Mouse (Mus musculus) MN1 (cell line): ENCODE results near the gene Wfdc13.

Source experiments
- DNase-seq: peaks from one replicate; pipeline ENCODE4 v3.0.0-alpha.2; 2016; ENCODE audit warnings: low spot score

Gene Wfdc13

DNA sequence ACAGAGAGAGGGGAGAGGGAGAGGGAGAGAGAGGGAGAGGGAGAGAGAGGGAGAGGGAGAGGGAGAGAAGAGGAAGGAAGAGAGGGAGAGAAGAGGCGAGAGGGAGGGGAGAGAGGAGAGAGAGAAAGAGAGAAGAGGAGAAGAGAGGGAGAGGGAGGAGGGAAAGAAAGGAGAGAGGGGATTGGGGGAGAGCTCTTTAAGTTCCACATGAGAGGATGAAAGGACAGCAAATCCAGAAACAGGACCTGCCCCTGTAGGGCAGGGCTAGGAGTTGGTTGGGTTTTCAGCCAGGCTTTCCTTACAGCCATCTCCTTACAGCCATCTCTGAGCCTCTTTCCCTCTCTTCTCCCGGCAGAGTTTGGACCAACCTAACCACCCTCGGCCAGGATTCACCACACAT lies at the start of gene Wfdc13:
Wfdc13 (plus strand) TSS at position 301 of the 400 bp plus-strand sequence.
- no peak for DNase-seq

DNA sequence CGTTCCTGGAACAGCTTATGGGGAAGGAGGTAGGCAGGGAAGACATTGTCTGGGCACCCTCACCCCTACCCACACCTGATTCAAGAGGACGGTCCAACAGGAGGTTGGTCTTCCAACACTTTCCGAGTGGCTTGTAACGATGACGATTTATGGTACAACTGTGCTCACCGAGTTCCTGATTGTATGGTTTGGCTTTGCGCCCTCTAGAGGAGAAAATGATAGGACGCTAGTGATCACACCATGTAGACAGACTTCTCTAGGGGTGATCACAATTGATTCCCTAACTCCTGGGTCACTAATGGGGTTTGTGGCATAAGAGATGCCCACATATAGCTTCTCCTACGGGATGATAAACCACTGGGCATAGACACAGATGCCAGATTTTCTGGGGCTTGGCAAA lies 49.6 kb upstream of the Wfdc13 start:
- no peak for DNase-seq

DNA sequence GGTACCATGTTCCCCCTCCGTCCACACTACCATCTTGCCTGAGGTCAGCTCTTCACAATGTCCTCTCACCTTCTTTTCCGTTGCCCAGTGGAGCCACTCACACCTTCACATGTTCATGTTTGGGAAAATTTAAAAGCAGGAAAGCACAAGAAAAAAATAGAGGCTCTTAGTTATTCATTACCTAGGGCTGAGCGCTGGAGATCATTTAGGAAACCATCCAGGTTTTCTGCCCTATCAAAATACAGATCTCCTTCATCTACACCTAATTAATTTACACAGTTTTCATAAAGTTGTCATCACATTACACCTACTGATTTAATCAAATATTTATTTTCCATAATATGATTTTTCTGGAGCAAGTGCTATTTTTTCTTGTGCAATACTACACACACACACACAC lies 46.2 kb upstream of the Wfdc13 start, which contains the start of gene Wfdc16:
Wfdc16 (minus strand) TSS at position 101 of the 400 bp plus-strand sequence.
- DNase-seq, result no peak

DNA sequence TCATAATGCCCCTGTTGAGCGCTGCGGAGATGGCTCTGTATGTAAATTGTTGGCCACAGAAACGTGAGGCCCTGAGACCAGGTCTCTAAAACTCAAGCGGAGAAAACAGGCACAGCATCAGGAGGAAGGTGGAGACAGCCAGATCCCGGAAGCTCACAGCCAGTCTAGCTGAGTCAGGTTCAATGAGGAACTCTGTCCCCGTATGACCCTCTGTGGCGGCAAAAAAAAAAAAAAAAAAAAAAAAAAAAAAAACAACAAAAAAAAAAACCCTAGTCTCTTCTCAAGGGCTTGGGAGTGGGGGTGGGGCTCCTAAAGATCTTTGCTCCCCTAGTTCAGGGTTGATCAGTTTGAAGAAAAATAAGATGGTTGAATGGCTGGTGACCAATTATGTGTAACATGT lies 43.8 kb upstream of the Wfdc13 start:
- DNase-seq, result no peak

DNA sequence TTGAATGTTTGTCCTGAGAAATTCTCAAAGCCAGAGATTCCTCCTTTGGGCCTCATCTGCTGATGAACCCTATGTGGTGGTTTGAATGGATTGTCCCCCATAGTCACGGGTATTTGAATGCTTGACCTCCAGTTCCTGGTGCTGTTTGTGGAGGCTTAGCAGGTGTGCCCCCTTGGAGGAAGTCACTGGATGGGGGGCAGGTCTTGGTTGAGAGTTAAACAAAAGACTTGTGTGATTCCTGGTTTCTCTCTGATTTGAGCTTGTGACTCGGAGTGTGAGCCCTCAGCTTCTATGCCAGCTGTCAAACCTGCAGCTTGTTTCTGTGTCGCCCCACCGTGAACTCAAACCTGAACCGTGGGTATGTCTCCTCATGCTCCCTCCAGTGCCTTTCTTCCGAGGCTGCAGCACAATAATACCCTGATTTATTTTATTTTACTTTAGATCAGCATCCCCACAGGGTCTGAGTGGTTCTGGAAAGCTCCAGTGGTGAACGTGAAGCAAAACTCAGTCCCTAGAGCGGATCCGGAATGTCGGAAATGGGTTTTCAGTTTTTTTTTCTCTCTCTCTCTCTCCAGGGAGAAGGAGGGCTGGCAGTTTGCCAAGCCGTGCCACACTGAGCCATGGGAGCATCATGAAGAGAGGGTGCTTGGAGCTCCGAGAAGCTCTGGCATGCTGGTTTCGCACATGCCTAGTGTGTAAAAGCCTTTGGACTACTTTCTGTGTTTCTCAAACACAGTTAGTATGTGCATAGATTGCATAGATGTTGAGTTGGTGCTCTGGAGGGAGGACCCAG lies 42.8 kb upstream of the Wfdc13 start:
- DNase-seq, result no peak

DNA sequence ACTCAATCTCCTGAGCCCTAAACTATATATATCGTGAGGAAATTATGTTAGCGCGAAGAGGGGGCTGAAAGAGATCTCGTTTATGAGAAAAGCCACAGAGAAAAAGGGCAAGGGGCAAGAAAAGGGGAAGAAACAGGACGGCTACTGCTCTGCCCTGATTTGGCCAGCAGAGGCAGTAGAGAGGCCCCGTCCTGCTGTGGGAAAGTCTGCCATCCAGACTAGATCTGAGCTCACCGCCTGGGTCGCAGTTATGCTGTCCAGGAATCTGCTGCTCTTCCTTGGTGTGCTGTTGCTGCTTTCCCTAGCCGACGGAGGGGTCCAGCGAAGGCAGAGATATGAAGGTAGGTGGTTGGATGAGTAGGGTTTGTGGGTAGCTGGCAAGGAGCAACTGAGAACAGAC lies 29.0 kb upstream of the Wfdc13 start, which contains the start of gene Wfdc10:
Wfdc10 (plus strand) TSS at position 189 of the 400 bp plus-strand sequence.
- no peak for DNase-seq

DNA sequence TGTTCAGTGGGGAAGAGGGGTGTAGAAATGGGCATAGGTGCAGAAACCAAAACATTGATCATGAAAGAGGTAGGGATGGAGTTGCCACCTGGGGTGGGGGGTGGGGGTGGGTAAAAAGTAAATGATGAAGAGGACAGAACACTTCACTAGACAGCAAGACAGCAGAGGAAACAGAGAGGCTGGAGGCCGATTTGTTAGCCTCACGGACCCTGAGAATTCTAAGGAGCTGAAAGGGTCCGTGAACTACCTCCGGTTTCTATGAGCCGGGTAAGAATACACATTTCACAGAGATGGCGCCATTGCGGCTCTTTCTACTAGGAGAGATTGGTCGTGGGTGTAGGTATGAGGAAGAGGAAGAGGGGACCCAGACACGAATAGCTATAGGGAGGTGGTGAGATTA lies 28.4 kb upstream of the Wfdc13 start, which contains the start of gene Wfdc9:
Wfdc9 (minus strand) TSS at position 101 of the 400 bp plus-strand sequence.
- DNase-seq, result no peak

DNA sequence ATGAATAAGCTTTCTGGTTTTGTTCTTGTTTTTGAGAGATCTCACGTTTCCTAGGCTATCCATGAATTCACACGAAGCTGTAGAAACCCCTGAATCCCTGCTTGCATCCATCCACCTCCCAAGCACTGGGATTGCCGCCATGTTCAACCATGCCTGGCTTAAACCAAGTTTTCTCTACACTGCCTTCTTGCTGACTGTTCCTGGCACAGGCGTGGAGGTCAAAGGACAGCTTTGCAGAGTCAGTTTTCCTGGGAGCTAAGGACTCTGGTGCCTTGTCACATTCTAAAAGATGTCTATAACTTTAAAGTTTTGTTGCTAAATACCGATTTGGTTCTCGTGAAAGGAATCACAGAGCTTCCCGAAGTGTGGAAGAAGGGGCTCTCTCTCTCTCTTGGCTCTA lies 20.1 kb upstream of the Wfdc13 start:
- no peak for DNase-seq

DNA sequence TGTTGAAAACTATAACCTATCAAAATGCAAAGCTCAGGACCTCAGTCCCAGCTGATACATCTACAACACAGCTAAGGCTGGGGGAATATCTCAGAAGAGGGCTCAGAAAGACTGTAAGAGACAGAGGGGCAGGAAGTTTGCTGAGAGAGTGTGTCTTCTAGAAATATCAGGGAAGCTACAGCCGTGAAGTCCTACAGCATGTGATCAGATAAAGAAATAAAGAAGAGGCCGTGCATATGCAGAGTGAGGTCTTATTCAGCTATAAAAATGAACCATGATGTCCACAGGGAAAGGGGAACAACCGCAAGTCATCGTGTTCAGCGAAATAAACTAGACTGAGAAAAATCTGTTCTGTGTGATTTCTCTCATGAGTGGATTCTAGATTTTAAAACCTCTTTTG lies 14.6 kb upstream of the Wfdc13 start:
- DNase-seq, result no peak

DNA sequence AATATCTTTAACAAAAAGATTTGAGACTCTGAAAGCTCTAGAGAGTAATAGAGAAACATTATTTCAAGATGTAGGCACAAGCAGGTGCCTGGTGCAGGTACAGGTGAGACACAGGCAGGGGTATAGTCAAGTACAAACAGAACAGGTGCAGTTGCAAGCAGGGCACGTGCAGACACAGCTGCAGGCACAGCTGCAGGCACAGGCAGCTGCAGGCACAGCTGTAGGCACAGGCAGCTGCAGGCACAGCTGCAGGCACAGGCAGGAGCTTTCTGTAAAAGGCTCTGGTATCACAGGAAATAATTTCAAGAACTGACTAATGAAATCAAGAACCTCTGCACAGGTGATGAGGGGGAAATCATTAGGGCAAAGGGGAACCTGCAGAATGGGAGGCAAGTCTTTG lies 14.0 kb upstream of the Wfdc13 start:
- DNase-seq, result no peak

DNA sequence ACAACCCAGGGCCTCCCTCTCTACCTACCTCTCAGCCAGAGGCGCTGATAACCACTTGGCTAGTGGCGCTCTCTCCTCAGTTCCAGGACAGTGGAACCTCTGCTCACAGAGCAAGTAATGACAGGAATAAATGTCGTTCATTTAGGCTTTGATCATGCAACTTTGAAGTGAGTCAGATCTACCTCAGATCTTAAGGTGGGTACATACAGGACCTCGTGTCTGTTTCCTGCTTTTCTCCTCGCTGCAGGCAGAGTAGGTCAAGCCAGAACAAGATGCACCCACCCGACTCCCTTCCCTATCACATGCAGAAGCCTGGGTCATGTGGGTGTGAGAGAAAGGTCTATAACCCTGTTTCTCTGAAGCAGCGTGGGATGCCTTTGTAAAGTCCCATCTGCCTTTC lies 10.9 kb upstream of the Wfdc13 start, which contains the start of gene Wfdc11:
Wfdc11 (minus strand) TSS at position 101 of the 400 bp plus-strand sequence.
- no peak for DNase-seq

DNA sequence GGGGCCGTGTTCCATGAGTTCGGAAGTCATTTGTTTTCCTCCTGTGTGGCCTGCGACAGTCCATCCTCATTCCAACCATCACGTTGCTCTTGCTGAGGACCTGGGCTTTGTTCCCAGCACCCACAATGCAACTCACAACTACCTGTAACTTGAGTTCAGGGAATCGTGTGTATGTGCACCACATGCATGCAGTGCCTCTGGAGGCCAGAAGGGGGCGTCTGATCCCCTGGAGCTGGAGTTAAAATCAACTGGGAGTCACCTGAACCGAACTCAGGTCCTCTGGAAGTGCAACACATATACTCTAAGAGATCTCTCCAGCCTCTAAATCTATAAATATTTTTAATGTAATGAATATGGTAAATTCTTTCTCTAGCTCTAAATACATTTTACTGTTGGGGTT lies 8.8 kb upstream of the Wfdc13 start:
- no peak for DNase-seq

DNA sequence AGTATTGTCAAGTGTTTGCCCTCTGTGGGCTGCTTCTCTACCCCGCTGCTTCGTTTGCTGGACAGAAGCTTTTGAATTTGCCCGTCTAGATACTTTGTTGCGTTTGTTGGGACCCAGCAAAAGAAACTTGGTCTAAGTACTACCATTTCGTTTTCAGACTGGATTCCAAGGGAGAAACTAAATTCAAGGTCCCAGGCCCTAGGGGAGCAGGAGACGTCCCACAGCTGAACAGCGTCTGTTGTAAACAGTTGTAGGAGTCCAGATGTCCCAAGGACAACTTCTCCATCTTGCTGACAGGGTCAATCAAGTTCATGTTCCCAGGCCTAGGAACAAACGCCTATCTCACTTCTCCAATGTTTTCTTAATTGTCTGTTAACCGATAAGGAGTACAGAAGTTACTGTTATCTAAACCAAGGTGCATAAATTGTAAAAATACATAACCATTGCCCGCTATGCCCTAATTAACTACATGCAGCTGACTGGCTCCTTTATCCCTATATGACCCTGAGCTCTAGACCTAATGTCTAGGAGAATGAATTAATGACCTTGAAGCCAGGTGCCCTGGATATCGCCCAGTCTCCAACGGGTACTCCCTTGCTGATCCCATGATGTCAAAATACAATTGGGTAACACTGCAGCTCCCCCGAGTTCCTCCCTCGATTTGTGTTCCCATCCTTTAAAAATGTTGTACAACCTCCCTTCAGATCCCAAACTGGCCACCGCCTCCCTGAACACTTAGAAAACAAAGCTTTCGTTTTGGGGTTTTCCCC lies 7.8 kb upstream of the Wfdc13 start:
- DNase-seq, result no peak

DNA sequence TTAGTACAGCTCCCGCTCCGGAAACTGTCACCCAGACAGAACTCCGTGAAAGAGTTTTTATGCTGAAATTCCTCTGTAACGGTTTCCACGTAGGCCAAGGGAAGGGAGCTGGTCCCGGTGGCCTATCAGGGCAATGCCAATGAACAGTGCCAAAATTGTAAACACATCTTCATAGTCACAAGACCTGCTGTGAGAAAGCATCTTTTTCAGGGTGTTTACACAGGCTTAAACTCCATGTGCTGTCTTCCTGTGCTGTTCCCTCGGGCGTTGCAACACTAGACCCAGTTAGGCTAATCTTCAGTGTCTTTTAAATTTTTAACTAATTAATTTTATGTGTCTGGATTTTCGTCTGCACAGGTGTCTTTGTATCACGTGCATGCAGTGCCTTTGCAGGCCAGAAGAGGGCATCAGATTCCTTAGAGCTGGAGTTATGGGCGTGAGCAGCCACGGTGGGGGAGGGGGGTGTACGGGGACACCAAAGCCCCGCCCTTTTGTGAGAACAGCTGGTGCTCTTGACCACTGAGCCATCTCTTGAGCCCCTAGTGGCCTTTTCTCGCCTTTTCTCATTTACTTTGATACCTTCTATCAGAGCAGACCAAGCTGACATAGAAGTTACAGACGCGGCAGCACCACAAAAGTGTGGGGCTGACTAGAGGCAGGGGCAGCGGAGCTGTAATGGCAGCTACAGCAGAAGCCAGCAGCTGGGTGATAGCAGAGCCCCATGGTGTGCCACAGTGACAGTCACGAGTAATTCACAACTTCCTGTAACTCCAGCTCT lies 5.9 kb upstream of the Wfdc13 start:
- peak; percentile 18 for DNase-seq

DNA sequence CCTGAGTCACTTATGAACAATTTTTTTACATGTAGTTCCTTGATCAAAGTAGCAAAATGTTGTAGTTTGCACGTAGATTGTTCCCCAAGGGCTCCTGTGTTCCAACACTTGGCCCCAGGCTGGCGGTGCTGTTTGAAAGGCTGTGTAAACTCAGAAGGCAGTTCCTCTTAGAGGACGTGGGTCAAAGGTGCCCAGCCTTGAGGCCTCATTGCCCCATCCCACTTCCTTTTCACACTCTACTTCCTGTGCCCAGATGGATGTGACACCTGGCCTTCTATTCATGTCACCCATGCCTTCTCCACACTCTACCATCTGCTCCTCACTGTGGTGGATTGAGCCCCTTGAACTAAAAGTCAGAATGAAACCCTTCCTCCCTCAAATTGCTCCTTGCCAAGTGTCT lies 5.0 kb upstream of the Wfdc13 start:
- no peak for DNase-seq

DNA sequence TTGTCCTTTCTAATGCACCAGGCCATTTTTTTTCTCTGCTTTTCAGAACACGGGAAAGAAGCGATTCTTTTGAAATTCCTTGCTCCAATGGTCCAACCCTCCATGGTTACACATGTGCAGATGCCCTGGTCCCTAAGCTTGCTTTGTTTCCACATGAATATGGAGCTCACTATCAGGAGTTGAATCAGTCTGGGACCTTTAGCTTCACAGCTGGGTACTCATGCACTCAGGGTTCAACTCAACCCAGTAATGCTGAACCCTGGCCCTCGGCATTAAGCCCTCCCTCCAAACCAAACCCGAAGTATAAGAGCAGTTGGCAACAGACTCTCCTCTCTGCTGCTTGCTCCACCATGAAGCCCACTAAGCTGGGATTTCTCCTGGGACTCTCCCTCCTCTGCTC lies 13.3 kb downstream of the Wfdc13 start, which contains the start of gene Spint4:
Spint4 (plus strand) TSS at position 301 of the 400 bp plus-strand sequence.
- DNase-seq, result no peak

DNA sequence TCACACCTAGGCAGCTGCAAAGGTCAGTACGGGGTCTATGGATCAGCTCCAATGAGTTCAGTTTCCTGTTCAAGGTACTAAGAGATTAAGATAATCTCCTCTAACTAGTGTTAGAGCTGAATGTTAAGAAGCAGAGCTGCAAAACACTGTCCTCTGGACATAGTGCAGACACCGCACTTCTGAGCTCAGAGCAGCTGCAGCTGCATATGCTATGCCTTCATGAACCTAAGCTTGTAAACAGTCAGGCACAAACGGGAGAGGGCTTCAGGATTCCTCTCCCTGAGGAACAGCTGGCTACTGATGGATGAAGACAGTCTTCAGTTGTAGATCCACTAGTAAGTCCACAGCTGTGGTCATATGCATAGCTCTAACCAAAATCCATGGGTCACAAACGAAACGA lies 16.1 kb downstream of the Wfdc13 start:
- DNase-seq, result no peak

DNA sequence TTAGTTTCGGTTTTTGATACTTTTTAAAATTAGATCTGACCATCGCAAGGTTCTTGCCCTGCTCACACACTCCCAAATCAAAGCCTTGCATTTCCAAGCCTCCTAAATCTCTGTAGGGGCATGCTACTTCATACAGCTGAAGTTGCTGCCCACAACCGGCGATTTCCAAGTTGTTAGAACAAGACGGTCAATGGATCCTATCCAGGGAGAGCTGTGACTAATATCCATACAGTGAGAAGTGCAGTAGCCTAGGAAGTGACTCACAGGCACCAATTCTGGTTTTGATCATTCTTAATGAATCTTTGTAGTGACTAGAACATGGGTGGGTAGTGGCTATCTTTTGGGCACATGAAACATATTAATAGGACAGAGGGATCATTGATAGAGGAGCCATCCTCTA lies 16.9 kb downstream of the Wfdc13 start:
- DNase-seq, result no peak

DNA sequence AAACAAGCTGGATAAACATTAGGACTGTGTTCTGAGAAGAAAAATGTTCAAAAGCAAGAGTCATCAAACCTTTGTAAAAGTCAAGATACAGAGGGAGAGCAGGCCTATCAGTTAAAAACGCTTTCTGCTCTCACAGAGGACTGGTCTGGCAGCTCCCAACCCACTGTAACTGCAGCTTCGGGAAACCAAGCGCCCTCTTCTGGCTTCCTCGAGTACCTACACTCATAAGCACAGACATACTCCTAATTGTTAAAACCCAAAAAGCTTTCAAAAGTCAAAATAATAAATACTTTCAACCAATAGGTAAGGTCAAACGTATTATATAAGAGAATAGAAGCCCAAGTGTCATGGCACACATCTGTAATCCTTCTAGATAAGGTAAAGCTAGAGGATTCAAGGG lies 19.3 kb downstream of the Wfdc13 start:
- no peak for DNase-seq

DNA sequence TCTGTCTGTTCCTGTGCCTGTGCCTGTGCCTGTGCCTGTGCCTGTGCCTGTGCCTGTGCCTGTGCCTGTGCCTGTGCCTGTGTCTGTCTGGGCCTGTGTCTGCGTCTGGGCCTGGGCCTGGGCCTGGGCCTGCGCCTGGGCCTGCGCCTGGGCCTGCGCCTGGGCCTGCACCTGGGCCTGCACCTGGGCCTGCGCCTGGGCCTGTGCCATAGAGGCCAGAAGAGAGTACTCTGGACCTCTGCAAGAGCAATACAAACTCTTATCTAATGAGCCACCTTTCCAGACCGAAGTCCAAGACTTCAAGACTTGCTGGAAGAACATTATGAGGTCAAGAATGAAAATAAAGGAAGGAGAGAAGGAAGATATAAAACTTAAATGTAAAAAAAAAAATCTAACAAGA lies 20.4 kb downstream of the Wfdc13 start:
- DNase-seq, result no peak

DNA sequence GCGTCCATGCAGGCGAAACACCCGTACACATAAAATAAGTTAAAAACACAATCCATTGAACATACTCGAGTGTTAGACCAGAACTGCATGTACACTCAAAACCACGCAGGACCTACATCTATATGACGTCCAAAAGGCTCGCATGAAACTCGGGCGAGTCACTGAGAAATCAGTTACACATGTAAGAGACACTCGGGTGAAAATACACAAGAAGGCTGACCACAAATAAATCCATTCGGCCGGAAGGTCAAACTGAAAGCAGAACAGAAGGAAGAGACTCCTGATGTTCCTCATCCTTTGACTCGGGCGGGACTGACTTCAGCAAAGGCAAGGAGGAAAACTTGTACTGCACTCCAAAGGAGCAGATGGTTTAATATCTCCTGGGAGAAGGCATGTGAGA lies 21.1 kb downstream of the Wfdc13 start:
- DNase-seq, result no peak

DNA sequence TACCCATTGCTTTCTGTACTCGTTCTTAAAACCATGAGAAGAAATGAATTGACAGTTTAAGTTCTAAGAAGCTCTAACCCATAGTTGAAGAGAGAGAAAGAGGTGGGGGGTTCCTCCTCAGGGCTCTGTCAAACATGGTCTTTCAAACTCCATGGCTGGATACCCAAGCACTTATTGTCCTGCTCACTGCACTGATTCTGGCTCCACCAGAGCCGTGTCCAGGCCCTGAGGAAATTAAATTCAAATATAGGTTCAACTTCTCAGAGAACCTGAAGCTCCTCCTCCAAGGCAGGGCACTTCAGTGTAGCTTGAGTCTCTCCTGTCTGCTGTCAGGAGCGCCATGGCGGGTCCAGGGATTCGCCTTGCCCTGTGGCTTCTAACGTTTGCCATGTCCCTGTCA lies 30.1 kb downstream of the Wfdc13 start, which contains the start of gene Spint5:
Spint5 (plus strand) TSS at position 301 of the 400 bp plus-strand sequence.
- no peak for DNase-seq
